Mouse (Mus musculus): ENCODE data around the gene Gm20897. TPM values are rescaled to one million over a fixed set of nuclear protein-coding genes. Genes with fewer than 3 reads are reported as not detected.
"Not testable (repeated sequence)": the region's sequence is repeated elsewhere in the genome, so short reads cannot be mapped to it uniquely, and the experiment has no call there.

The Gm20897 gene
- polyA plus RNA-seq (2014; fragmentation: Nextera tagmentation; extraction: Ambion mirVana): not detected in 2 replicates

DNA sequence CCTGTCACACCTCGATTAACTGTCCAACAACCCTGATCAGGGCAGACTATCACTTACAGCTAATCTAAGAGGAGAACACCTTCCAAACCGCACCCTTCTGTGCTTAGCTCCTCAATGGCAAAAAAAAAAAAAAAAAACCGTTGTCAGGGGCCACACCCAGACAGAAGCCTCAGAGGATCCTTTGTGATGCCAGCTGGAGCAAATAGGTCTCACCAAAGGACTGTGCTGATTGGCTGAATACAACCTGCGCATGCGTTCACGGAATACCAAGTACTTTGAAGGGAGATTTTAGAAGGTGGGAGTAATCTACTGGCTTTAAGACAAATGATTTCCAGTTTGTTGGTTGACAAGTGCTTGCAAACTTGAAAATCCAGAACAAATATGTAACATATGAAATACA is at the start of gene Gm20897:
Gene Gm20897, minus strand, starts transcription at position 101 of the 400 bp plus-strand sequence.
- H3K27me3 ChIP-seq (replicated peaks; ENCODE audit: control insufficient read depth, insufficient read depth, low read length); H3K27ac ChIP-seq (ENCODE audit: low read depth); H3K4me3 ChIP-seq (ENCODE audit: low read depth, low read length); H3K4me2 ChIP-seq (ENCODE audit: low read length); ATAC-seq (replicated peaks; ENCODE audit: low FRiP score, low TSS enrichment, low read depth); H3K4me1 ChIP-seq (replicated peaks; ENCODE audit: control insufficient read depth, insufficient read depth, low read length); H3K9ac ChIP-seq (ENCODE audit: low read length); H3K9me3 ChIP-seq (ENCODE audit: control insufficient read depth, low read length); DNase-seq (ENCODE audit: low spot score); H3K36me3 ChIP-seq (ENCODE audit: control insufficient read depth, insufficient read depth, low read length): not testable (repeated sequence)
- 73% methylated on average over 5 of the region's 6 CpGs for WGBS

Other genes with a start within 250 kb of the Gm20897 start
- gene Gm21732, start 73.5 kb upstream of the Gm20897 start, polyA plus RNA-seq (2014; fragmentation: Nextera tagmentation; extraction: Ambion mirVana): not detected in 2 replicates

All from intestine, embryonic 14.5 days (tissue).